Mouse (Mus musculus) embryo, embryonic 11 days (tissue): ENCODE measurements around the gene Pkd2.
"Not testable (repeated sequence)": the region's sequence is repeated elsewhere in the genome, so short reads cannot be mapped to it uniquely, and the experiment has no call there.

Experiments
- DNase-seq: peaks from one replicate; pipeline ENCODE4 v3.0.0-alpha.2; 2015

Gene Pkd2

GRCm38 (mm10) chr5:104458832-104459705 lies at the start of gene Pkd2:
Gene Pkd2, plus strand, starts transcription at chr5:104459450.
- DNase-seq = peak; percentile 88

GRCm38 (mm10) chr5:104415999-104416398 lies 43.3 kb upstream of the Pkd2 start:
- DNase-seq = no peak

GRCm38 (mm10) chr5:104417028-104417427 lies 42.2 kb upstream of the Pkd2 start:
- no peak for DNase-seq

DNA sequence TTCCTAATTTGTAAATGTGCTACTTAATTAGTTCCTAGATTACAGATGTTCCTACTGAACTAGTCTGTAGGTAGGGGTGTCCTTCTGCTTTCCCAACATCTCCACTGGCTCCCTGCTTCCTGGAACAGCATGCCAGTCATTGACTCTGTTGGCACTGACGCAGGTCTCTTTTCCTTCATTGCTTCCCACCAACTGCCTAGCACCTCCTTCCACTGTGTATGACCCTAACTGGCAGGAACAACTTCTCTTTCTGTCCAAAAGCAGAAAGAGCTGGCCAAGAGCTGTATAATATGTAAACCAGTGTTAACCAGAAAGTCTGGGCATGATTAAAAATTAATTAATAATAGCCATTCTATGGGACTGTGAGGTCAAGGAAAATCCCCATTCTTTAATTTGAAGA lies 41.5 kb upstream of the Pkd2 start:
- no peak for DNase-seq

DNA sequence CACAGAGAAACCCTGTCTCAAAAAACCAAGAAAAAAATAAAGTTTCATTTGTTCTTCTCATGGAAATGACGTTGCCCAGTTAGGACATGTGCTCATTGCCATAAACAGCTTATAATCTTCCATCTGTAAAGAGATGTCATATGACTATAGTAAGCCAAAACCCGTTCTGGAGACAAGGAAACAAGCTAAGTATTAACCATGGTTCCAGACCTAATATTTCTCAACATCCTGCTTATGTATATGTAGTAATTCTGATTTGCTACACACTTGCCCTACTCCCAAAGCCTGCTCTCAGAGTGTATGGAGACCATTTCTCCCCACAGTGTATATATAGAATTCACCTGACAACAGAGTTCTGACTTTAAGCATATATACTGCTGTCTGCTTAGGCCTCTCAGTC lies 37.2 kb upstream of the Pkd2 start:
- no peak for DNase-seq

DNA sequence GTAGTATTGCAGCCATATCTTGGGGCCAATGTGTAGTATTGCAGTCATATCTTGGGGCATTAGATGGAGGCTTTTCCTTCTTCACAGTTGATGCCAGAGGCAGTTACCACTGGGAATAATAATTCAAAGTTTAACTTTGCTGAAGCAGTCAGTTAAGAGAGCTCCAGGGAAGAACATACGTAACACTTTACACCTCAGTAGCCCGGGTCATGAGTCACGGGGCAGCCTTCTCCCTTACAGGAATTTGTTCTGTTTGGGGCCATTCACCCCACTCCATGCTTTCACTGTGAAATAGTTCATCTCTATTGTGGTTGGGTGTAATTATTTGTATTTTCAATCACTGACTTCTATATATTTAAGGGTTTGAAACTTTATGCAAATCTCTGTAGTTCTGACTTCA lies 35.4 kb upstream of the Pkd2 start:
- no peak for DNase-seq

DNA sequence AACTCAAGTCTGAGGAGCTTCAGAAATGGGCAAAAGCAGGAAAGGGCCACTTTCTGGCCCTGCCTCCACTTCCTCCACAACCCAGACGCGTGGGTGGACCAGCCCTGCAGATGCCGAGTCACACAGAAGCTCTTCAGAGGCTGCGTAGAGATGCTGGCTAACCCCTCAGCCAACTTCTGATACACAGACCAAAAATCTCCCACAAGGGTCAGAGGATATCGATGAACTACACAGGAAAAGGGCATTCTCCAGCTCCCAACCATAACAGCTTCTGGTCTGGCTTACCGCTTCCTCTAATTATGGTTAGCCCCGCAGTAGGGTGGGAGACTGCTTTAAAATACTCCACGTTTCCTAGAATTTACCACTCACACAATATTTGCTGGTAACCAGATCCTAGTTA lies 33.3 kb upstream of the Pkd2 start:
- no peak for DNase-seq

GRCm38 (mm10) chr5:104432886-104433285 lies 26.4 kb upstream of the Pkd2 start:
- peak; percentile 49 for DNase-seq

DNA sequence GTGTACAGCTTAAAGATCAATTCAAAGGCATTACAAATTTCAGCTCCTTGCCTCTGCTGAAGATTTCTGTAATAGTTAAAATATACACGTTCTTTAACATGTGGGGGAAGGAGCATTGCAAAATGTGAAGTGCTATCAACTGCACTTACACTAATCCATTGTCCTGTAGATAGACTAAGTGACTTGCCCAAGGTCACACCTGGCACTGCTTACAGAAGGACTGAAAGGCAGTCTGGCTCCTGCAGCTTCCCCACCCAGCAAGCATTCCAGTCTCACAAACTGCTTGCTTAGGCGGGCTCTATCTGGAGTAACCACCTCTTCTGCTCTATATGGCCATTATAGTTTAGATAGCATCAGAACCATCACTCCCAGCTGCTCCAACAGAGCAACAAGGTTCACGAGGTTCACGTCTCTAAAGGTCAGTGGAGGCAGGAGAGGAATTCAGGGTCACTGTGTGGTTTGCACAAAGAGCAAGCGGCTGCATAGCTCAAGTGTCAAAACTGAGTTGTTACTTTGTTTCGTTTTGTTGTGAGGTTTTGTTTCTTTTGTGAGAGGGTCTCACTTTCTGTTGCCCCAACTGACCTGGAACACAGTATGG lies 25.2 kb upstream of the Pkd2 start:
- DNase-seq = peak; percentile 13

DNA sequence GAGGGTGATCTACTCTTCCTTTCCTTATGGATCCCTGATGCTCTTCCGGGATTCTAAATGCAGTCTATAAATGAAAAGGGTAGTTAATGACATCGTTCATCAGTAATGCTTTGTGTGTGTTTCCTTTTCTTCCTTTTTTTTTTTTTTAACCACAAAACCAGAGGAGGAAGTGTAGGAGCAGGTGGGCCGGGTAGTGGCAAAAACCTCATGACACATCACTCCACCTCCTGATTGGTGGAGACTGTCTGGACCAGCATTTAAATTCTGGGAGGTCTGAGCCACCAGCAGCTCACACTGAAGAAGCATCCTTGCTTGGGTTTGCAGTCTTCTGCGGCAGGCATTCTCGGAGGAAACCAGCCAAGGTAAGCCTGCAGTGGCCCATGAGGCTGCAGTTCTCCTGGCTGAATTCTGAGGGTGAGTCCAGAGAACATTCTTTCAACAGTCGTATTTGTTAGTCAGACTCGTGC lies 24.4 kb upstream of the Pkd2 start, which contains the start of gene Spp1:
Spp1 (plus strand) TSS at position 284 of the 467 bp plus-strand sequence.
- DNase-seq = no peak

DNA sequence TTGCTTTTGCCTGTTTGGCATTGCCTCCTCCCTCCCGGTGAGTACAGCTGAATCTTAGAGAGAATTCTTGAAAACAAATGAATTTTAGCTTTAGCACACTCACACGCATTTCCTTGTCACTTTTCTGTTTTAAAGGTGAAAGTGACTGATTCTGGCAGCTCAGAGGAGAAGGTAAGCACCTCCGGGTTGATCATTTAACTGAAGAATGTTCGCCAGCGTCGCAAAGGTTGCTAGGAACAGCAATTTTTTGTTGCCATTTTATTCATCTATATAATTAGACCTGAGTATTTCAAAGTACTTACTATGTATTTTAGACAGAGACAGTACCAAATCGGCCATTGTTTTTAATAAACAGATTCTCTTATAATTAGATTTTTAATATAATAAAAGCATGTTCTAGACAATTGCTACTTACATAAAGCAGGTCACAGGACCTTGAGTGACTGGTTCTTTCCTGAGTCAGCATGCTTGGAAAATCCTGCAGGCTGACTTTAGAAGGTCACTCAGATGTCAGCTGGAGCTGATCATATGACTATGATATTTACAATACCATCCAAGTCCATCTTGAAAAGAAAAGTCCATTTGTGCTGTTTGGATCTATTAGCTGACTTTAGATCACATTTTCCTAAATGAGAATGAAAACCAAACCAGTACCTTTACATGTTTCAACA lies 22.7 kb upstream of the Pkd2 start:
- DNase-seq = no peak

DNA sequence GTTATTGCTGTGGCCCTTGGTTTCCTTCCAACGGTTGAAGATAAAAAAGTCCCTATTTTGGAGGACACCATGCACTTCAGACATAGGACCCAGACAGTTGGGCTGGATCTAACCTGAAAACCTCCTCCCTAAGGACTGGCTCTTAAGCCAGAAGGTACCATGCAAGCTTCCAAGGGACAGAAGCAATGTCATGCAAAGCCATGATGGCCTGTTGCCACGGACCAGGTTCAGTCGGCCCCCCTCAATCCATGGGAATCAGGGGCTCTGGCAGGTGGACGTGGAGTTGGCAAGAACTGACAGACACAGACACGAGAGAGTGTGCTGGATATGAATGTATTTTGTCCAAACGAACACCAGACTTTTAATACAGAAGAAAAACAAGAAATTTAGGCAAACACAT lies 16.9 kb upstream of the Pkd2 start:
- DNase-seq = no peak

DNA sequence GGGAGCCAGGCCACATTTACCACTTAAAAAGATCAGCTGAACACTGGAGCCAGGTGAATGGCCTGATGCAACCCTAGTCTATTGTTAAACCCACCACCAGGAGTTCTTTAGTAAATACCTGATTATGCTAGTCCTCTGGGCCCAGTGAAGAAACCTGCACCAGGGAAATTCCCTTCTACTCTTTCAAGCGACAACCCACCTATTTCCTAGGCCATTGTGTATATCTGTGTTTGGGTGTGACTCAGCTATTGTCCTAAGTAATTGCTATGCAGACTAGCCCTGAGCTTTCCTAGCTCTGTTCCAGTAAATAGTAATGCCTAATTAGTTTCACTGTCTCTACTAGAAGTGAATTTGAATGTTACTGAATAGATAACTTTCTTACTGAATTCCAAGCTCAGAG lies 16.4 kb upstream of the Pkd2 start:
- DNase-seq = no peak

- peak; percentile 74 for DNase-seq
Observed at GRCm38 (mm10) chr5:104446156-104446555, 13.1 kb upstream of the Pkd2 start.

- not testable (repeated sequence) for DNase-seq
Observed at GRCm38 (mm10) chr5:104448346-104448745, 10.9 kb upstream of the Pkd2 start.

- no peak for DNase-seq
Observed at GRCm38 (mm10) chr5:104449491-104449890, 9.8 kb upstream of the Pkd2 start.

DNA sequence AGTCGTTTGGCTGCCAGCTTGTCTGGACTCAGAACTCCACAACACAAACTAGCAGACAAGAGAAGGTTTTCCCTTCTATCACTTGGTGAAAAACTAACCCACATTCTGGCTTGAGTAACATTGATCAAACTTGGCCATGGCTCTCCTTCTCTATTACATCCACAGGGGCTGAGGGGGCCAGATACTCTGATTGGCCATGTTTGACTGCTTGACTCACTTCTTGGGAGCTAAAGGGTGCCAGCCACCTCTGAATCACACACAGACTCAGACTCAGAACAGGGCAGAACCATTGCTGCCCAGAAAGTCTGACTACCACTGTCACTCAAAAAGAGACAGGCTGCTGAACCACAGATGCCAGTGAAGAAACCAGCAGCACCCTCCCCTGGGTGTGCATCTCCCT lies 6.2 kb upstream of the Pkd2 start:
- no peak for DNase-seq

DNA sequence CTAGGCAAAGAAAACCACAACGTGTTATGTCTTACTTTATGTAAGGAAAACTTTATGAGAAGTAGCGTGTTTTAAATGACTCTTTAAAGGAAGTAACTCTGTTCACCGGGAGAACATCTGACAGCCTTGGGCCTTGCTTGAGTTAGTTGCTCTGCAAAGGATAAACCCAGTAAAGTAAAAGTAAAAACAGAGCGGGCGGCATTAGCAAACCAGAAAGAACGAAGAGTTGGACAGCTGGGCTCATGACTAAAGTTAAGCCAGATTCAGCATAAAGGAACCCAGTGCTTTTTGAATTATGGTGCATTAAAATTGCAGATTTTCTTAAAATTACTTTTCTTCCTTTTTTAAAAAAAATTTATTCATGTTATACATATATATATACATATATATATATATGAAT lies 4.7 kb upstream of the Pkd2 start:
- no peak for DNase-seq

- peak; percentile 76 for DNase-seq
Observed at GRCm38 (mm10) chr5:104459706-104460455, 631 bp downstream of the Pkd2 start.

GRCm38 (mm10) chr5:104460456-104460838 lies 1.2 kb downstream of the Pkd2 start:
- no peak for DNase-seq

GRCm38 (mm10) chr5:104460856-104461255 lies 1.6 kb downstream of the Pkd2 start:
- DNase-seq = peak; percentile 60

GRCm38 (mm10) chr5:104465279-104465678 lies 6.0 kb downstream of the Pkd2 start:
- DNase-seq = no peak

- no peak for DNase-seq
Observed at GRCm38 (mm10) chr5:104465731-104466130, 6.5 kb downstream of the Pkd2 start.
